Mouse (Mus musculus): Measurements from ENCODE around the gene Peli1.

Peli1 gene

DNA sequence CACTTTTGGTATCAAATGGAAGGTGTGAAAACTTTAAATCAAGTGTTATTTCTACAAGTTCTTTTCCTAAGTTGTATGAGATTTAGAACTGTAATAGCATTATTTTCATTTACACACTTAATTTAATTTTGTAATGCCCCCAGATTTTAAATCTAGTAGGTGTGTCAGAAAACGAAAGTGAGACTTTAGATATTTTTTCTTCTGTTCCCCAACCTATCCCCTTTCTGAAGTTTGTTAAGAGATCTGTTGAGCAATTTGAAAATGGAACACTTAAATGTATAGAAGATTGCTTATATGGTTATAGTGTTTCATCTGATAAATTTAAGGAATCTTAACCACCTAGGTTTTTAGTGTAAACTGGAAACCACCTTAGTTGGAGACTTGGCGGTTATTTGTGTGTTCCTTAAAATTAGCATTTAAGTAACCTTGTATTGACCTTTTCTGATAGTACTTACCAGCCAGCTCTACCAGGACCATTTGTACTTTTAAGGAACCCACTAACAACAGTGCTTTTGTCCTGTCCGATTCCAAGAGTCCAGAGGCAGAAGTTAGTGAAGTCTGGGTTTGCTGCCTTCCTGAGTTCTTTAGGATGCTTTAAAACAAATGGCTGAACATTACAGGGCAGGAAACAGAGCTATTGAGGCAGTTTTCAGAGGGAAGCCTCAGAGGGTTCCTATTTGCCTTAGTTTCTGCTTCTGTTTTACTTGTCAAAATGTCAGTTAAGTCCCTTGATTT is 2.2 kb downstream of the Peli1 start:
- DNase-seq: no peak

DNA sequence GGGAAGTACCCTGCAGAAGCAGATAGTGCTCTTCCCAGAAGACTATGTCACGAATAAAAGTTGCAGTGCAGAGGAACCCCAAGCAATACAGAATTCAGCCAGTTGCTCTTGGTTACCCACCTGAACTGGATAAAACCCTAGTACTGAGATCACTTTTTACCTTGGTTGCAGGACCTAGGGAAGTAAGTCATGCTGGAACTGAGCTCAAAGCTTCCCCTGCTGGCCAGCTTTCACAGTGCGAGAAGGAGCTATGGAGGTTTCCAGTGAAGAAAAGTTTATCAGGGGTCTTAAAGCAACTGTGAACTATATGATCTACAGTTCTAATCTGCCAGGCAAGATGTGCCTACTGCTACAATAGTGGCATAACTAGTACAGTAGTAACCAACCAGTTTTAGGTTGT is 5.5 kb downstream of the Peli1 start:
- DNase-seq: peak; percentile 34

DNA sequence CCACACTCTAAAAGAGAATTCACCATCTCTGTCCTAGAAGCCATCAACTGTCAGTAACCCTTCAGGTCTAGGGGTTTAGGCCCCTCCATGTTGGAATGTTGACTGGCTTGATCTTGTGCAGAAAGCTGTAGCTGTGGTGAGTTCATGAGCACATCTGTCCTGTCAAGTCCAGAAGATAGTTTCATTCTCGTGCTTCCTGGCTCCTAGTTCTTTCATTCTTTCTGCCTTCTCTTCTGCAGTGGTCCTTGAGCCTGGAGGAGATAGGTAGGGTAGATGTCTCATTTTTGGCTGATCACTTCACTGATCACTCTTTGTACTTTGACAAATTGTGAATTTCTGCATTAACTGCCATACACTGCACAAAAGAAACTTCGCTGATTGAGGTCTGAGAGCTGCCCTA is 7.4 kb downstream of the Peli1 start:
- DNase-seq: no peak

DNA sequence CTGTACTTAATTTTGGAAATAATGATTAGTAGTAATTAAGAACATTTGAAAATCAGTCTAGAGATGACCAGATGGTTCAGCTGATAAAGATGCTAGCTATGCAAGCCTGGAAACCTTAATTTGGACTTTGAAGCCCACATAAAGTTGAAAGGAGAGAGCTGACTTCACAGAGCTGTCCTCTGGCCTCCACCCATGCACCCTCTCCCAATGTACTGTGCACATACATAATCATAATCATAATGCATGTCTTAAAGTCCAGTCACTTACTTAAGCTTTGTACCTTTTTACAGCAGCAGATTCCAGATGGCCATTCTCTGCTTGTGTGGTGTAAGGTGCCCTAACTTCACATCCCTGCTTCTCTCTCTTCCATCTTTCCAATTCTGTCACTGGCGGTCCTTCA is 9.6 kb downstream of the Peli1 start:
- DNase-seq: no peak

DNA sequence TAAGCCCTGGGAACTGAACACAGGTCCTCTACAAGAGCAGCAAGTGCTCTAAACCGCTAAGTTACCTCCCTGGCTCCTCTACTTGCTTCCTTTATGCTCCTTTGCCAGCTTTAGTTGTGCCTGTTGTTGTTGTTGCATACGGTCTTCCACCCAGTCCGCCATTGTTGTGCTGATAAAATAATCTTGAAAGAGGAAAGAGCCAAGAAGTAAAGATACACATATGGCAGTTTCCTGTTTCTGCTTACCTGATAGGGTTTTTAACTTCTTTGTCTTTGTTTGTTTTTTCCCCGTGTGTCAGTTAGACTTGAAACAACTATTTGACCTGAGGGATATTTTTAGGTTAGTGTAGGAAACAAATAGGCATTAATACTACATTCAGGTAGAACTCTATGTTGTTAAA is 10.2 kb downstream of the Peli1 start:
- DNase-seq: no peak

DNA sequence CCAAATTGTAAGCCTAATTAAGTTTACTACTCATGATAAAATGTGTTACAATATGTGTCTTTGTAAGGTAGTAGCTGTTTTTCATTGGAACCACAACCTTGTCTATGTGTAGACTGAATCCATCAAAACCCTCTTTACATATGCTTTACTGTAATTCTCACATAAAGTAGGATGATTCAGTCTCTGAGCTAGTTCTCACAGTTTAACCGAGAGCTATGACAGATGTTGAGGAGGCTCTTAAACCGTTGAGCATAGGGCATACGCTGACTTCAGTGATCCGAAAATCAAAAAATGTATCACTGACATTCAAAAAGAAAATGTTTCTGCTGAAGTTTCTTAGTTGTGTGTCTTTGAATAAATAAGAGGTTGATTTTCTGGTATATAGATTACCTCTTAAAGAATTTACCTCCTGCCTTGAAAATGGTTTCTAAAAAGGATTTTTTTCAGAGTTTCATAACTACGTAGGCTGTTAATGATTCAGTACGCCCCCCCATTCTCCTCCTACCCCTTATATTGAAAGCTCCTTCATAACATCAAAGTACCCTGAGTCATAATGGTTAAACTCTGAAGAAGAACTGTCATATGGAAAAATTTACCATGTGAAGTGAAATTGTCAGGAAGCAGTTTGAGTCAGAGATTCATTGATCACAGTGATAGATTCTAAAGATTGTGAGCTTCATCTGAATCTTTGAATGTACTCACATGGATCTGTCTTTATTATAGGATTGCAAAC is 11.3 kb downstream of the Peli1 start:
- no peak for DNase-seq

DNA sequence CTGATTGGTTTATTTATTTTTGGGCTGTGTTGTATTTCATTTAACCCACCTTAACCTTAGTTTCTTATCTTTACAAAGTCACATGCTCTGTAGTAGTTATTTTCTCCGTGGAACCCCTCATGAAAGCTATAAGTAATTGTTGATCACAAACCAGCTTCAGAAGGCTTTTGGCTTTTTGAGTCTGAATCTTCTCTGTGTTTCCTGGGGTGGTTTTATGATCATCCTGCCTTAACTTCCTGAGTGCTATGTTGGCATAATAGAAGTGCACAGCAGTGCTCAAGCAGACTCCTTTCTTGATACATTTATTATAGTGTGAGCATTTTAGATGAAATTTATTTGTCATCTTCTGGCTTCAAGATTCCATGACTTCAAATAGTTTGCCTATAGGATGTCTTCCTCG is 12.1 kb downstream of the Peli1 start:
- DNase-seq: no peak

DNA sequence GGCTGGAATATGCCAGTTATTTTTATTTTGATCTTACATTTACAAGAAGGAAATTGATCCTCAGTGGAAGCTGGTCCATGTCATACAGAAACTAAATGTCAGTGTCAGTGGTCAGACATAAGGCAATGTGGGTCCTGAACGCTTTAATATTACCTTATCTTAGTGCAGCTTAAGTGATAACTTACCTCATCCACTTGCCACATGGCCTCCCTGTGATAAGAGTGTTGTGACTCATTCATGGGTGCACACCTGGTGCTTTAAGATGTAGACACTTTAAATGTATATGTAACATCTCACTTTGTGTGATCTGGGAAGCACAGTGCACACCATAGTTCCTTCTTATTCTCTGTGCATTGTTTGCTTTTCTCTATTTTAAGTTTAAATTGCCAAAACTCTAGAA is 14.3 kb downstream of the Peli1 start:
- DNase-seq: no peak

DNA sequence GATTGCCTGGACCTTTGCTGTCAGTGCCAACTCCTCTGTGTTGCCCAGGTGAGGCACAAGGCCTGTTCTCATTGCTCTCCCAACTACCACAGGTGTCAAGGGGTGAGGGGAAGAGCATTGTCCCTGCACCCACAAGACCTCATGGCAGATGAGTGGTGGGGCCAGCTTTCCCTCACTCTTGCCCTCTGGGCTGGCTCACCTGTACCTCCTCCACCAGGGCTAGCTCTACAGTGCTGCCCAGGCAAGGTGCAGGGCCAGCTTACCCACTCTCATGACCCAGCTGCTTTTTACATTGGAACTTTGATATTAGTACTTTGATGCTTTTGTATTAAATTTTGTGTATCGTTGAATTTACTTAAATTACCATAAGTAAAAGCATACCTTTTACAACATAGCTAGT is 16.0 kb downstream of the Peli1 start:
- DNase-seq: no peak

DNA sequence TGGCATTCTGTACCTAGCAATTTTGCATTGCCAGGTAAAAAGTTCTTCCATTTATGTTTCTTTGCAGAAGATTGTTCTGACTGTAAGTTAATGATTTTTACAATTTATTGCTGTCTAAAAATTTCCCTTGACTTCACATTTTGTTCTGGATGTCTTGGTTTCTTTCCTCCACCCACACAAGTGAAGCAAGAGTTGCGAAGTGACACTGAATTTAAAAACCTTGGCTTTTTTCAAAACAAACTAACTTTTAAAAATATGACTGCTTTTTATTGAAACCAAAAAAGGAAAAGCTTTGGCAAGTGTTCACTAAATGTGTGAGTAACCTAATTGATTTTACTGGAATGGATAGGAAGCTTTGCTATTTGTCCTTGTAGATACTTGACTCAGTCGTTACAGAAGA is 18.2 kb downstream of the Peli1 start:
- DNase-seq: peak; percentile 40

DNA sequence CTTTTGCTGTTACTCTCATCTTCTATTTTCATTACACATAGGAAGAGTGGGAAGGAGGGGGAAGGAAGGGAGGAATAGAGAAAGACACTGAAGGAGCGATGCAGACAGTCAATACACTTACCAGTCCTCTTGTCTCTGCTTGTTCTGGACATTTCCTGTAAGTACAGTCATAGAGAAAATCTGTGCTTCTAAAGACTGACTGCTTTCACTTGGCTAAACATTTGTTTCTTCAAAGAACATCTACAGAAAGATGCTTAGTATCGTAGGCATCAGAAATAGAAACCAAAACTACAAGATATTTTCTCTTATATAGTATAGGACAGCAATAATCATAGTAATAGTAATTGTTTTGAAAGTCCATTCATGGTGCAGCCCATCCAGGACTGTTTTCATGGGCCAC is 23.4 kb downstream of the Peli1 start:
- no peak for DNase-seq

DNA sequence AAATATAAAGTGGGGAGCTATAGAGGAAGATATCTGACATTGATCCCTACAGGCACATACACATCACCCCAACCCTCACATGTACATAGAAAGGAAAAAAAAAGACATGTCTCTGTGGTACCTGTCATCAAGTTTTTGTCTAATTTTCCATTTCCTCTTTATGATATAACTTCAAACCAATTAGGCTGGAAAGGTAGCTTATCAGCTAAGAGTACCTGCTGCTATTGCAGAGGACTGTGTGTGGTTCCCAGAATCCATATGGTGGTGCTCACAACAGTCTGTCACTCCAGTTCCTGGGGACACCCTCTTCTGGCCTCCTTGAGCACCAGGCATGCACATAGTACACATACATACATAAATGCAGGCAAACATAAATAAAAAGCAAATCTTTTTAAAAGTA is 24.7 kb downstream of the Peli1 start:
- DNase-seq: no peak

DNA sequence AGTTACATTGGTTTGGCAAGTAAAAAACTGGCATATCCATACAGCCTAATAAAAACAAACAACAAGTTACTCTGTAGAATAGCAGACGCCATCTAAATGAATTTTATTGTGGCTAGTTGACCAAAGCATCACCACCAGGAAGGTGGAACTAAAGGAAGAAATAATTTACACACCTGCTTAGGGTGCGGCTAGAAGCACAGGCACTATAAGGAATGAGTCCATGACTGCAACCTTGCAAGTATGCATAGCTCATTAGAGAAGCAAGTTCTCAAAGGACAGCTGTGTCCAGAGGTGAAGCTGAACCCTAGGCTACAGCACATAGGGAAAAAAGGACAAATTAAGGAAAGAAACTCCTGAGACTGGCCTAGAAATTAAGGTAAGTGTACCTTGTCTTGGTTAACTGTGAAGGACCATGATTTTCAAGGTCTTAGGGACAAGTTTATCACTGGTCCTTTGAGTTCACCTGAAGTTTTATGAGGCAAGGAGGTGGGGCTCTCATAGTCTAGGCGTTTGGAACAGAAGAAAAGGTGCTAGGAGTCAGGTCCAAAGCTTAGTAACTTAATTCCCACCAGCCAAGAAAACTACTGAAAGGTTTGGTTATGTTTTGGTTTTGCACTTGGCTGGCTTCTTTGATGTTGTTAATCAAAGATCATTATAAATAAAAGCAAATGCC is 25.7 kb downstream of the Peli1 start:
- DNase-seq: no peak

DNA sequence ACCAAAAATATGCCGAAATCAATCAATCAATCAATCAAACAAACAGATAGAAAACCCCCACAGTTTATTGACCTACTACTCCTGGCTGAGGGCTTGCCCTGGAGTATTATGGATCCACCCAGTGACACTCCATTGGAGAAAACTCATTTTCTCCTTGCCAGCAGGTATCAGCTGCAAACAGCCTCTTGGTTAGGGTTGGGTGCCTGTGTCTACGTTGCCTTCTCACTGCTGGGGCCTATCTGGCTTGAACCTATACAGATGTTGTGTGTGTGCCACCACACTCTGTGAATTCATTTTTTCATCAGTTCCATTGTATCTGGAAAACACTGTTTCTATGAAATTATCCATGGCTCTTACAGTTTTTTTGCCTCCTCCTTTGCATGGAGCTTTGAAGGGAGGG is 30.6 kb downstream of the Peli1 start:
- DNase-seq: no peak

DNA sequence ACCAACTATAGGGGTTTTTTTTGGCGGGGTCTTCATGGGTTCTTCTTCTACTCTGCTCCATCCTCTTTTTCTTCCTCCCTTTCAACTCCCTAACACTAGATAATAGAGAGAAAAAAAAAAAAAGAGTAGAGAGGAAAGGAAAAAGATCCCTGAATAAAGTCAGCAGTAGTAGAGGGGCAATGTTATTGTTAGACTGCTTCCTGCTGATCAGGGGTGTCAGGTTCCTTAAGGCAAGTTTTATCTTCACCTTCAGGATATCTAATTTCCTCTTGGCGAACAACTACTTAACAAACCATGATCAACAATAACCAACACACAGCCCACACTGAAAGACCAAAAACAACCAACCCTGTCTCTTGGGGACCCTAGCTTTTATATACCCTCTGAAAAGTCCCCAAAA is 31.3 kb downstream of the Peli1 start:
- DNase-seq: no peak

DNA sequence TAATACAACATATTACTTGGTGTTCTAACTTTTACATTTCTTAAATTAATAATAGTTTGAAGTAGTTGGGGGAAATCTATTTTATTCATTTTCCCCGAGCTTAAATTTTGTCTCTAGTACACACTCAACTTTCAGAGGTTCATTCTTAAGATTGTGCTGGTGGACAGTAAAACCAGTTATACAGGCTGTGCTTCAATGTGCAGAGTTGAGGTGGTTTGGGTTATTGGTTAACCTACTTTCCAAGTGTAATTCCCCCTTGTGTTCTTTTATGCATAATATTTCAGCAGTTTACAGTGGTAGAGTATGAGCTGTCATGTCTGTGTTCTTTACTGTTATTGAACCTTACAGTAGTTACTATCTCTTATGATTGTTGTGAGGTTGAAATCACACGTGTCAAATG is 40.6 kb downstream of the Peli1 start:
- no peak for DNase-seq

DNA sequence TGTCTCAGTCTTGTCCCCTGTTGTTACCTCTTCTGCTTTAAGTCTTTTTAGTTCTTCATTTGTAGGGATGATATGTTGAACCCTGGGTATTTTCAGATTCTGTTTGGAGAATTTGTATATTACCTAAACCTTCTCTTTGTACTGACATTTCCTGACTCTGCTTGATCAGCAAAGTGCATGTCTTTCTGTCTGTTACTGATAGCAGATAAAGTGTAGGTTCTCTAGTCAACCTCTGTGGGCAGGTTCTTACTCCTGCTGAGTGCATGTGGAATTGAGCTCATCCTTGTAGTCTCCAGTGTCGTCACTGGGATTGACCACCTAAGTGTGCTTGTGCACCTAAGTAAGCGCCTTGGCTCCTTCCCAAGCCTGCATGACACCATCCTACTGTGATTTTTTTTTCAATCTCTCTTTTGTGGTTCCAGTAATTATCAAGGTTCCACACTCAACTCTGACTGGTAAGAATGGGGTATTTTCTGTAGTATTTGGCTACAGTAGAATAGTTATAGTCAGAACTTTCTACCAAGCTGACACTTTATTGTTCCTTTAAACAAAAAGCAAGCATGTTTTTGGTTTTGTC is 43.9 kb downstream of the Peli1 start:
- DNase-seq: no peak

DNA sequence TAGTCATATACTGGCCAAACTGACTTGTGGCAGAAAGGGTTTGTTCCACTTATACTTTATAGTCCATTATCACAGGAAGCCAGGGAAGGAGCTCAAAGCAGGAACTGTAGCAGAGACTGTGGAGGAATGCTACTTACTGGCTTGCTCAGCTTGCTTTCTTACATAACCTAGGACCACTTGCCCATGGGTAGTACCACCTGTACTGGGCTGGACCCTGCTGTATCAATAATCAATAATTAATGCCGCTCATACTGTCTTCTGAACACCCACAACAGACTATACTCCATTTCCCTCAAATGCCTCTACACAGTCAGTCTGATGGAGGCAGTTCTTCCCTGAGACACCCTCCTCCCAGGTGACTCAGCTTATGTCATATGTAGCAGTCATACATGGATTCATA is 48.4 kb downstream of the Peli1 start:
- DNase-seq: no peak

DNA sequence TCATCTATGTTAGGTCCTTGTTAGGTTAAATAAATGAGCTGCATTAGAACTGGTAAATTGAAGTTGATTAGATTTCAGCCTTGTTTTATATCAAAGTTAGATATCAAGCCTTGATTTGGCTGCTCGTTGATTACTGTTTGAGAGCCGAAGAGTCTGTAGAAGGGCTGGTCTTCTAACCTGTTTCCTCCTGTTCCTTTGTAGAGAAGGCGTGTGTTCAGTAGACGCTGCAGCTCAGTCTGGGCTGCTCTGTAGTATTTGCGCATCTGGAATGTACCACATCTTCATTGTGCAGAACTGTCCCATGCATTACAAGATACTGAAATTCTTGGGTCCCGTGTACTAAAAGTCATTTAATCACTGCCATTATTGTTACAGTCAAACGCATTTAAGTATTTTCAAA is 50.2 kb downstream of the Peli1 start:
- no peak for DNase-seq

DNA sequence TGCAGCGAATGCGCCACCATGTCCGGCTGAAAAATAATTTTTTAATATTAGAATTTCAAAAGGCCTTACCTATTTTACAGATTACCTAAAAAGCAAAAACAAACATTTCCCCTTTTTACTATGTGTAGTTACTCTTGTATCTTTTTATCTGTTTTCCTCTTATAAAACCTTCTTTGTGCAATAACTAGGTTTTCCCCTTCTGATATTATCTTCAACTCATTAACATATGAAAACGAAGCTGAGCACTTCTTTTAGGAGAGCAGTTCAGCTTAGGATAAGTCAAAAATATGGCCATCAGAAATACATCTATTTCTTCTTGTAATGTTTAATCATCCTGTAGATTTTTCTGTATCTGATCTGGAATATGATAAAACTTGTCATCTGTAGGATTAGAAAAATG is 50.7 kb downstream of the Peli1 start:
- no peak for DNase-seq

DNA sequence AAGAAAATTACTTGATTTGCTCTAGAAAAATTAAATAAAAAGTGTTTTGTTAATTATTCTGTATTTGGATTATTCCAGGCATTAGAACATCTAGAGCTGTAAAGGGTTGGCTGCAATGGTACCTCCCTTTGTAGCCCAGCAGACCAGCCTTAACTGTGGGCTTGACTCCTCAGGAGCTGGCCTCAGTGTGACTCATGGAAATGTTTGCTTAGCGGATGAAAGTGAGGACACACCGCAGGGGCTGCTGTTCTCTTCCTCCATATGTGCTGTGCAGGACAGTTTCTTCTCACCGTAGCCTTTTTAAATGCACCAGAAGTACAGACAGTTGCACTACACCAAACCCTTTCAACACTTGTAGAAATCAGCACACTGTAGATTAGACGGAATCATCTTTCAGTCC is 58.4 kb downstream of the Peli1 start:
- no peak for DNase-seq

DNA sequence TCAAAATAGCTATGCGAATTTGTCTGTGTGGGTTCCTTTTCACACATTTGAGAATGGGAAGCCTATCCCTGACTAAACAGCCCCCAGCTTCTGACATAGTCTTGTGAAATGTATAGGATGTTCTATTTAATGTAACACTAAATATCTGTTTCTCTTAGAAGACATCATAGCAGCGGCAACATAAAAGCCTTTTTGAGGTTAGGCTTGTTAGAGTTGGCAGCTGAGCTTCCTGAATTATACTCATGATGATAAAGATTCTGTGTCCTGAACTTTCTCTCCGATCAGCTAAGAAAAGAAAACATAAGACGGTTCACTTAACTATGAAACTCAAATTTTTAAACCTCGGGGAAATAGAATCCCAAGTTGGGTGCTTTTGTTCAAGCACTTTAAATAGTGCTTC is 59.2 kb downstream of the Peli1 start:
- no peak for DNase-seq

DNA sequence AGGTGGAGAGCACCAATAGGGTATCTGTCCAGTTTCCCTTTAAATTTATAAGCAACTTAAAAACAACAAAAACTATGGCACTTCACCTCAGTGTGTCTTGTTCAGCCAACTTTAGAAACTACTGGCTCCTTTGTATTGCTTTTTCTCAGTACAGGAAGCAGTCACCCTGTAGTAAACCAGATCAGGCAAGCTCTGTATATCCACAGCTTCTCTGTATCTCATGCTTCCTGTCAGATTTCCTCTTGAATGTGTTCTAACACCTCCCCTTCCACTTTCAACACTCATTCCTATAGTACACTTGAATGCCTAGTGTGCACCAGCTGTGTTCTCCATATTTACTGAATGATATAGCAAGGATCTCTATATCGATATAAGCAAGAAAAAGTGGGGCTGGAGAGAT is 60.6 kb downstream of the Peli1 start:
- DNase-seq: no peak

DNA sequence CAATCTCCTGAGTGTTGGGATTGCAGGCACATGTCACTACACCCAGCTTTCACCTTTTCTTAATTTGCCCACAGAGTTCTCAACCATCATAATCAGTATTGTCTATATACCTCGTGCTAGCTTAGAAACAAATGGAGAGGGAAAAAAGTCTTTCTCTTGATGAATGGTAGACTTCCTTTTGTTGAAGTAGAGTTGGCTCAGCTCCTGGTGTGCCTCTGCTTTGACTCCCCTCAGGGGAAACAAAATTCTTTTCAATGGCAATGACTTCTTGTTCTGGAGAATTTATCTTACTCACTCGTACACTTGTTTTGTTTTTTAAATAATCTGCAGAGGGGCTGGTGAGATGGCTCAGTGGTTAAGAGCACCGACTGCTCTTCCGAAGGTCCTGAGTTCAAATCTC is 62.0 kb downstream of the Peli1 start:
- DNase-seq: no peak

Measured in lung, postnatal 36 days (tissue).